Mouse (Mus musculus) embryo, embryonic 10.5 days (tissue): ENCODE results near the gene Phlpp1.

Experiments used
- DNase-seq: peaks from one replicate; pipeline ENCODE4 v3.0.0-alpha.2; 2015; ENCODE audit warnings: low spot score

Phlpp1 gene

DNA sequence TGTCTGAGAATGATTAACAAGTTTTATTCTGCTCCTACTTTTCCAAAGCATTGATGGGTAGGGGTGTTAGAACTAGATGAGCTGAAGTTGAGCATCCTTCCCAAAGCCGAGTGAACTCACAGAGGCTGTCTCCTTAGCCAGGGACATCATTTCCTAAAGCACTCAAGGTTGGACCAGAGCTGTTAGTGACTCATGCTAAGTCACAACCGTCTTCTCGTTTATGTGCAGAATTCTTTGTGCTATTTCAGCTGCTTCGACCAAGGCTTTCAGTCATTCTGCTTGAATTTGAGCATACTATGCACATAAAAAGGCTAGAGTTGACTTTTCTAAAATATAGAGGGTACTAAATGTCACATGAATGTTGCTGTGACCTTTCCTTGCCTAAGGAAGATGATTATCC, 142.9 kb downstream of the Phlpp1 start:
- DNase-seq: no peak

GRCm38 (mm10) chr1:106316641-106317304, 145.2 kb downstream of the Phlpp1 start:
- DNase-seq: no peak

DNA sequence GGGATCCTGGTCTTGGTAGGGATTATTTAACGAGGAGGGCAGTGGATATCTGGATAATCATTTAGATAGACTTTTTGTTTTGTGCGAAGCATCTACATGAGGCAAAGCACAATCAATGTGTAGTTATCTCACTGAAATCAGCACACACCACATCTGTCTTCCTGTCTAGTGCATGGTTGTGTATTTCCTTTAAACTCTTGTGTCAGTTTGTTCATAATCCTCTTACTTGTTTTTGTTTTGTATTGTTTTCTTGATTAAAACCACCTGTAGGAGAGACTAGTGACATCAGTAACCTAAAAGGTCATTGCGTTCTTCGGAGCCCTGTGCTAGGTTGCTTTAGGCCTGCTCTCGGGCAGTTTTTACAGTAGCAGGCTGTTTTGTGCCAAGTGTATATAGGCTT, 146.8 kb downstream of the Phlpp1 start:
- DNase-seq: no peak

DNA sequence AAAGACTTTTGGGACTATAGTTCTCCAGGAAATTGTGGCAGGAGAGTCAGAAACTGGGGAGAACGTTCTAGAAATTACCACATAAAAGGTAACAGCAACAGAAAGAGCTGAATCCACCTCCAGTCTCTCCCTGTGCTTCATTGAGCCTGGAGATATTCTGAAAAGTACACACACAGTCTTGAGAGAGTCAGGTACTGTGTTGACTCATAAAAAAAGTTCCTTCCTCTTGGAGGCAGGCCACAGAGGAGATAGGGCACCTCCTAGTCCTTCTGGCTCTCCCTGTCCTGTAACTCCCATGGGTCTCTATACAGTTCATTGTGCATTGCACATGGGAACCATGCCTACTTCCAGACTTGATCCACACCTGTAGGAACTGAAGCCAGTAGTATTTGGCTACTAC, 149.0 kb downstream of the Phlpp1 start:
- no peak for DNase-seq

GRCm38 (mm10) chr1:106321432-106322126, 150.0 kb downstream of the Phlpp1 start:
- no peak for DNase-seq

- DNase-seq: no peak
Observed at GRCm38 (mm10) chr1:106326691-106327090, 155.1 kb downstream of the Phlpp1 start.

- no peak for DNase-seq
Observed at GRCm38 (mm10) chr1:106342100-106342499, 170.5 kb downstream of the Phlpp1 start.

DNA sequence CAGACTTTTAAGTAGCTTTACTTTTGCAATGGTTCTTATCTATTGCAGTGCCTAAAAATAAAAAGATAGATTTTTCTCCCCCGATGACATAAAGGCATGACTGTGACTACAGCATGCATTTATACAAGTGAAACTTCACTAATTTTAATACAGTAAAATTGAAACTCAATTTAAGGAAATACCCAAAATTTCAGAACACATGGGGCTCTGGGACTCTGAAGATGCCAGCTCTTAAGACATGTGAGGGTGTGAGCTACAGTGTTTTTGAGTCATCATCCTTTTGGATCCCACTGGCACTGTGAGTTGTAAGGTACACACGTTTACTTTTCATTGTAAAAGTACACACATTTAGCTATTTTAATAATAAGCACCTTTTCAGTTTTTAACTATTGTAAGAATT, 173.7 kb downstream of the Phlpp1 start:
- DNase-seq: no peak

GRCm38 (mm10) chr1:106346776-106347175, 175.2 kb downstream of the Phlpp1 start:
- DNase-seq: no peak

DNA sequence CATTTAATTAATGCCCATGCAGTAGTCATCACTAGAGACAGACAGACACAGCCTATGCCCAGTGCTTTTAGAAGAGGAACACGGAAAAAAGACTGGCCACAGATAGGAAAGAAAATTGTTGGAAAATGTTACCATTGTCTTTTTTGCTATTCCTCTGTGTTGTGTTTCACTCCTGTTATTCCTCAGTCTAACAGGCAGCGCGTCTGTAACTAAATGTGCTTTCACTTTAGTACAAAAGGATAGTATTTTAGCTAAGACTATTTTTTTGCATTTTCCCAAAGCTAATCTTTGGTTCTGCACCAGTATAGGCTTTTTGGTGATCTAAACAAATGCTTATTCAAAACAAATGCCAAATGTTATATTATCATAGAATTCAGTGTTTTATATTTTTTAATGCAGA, 177.6 kb downstream of the Phlpp1 start:
- no peak for DNase-seq

DNA sequence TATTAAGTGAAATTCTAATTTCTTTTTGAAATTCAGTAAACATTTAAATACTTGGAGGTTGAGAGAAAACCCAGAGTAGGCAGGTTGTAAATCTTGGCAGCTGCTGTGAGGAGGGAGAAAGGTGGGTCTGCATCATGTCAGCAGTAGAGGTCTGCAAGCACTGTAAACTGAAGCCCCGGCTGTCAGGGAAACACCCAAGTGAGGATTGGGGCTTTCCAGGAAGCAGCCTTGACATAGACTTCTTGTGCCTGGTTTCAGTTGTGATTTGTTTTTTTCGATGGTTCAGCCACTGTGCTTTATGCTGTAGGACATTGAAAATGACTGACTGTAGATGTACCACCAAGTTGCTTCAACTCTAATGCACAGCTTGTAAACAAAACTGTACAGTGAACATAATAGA, 180.0 kb downstream of the Phlpp1 start:
- peak; percentile 6 for DNase-seq

DNA sequence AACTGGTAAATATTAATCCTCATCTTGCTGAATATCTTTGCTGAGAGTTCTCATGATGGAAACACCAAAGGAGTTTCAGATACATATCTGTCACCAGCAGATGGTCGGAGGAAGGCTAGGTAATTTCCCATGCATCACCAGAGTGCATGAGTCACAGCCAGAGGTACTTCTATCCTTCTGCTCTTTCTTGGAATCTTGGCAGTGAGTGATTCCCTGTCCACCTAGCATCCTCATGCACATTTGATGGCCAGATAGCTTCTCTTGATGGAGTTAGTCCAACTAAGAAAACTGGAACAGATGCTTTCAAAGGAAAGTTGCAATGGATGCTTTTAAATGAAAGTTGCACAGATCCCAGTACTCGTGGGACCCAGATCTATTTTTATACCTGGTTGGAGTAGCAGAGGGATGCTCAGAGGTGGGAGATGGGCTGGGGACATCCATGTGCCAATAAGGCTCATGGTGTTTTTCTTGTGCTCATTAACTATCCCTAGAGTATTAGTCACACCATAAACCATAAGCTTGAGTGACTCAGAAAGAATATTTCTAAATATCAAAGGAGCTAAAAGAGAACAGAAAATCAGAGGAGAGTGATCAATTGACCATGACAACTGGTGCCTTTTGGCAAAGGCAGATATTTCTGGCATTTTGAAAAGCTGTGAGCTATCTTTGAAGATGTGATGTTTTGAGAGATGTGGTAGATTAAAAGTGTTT, 181.4 kb downstream of the Phlpp1 start:
- DNase-seq: no peak

GRCm38 (mm10) chr1:106353993-106354392, 182.4 kb downstream of the Phlpp1 start:
- no peak for DNase-seq

DNA sequence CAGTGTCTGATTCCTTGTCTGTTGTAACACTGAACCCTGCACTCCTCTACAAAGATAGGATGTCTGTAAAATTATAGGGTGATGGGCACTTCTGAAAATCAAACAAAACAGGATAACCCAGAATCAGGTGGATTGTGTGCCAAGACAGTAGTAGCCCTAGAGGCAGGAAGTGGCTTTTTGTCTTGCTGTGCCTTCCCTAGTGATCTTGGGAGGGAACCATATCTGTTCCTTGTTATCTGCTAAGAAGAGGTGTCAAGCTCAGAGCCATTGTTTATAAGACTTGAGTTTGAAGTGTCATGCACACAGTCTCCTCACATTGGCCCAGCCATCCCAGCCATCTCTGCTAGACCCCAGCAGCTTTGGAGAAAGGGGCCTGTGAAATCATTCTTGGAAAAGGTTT, 187.9 kb downstream of the Phlpp1 start:
- DNase-seq: no peak

- DNase-seq: no peak
Observed at GRCm38 (mm10) chr1:106362841-106363604, 191.5 kb downstream of the Phlpp1 start.

DNA sequence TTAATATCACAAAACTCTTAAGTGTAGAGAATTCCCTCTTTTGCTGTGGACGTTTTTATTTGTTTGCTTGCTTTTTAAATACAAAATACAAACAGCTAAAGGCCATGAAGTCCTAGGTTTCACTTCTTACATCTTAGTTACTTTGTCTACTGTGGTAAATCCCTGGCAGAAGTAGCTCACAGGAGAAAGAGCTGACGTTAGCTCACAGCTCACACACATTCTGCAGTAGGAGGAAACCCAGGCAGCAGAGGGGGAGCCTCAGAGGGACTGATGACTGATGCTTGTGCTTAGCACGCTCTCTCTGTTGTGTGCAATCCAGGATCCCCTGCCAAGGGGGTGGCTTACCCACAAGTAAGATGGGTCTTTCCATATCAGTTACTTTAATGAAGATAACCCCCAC, 197.8 kb downstream of the Phlpp1 start:
- no peak for DNase-seq

GRCm38 (mm10) chr1:106372446-106372845, 200.9 kb downstream of the Phlpp1 start:
- DNase-seq: no peak

DNA sequence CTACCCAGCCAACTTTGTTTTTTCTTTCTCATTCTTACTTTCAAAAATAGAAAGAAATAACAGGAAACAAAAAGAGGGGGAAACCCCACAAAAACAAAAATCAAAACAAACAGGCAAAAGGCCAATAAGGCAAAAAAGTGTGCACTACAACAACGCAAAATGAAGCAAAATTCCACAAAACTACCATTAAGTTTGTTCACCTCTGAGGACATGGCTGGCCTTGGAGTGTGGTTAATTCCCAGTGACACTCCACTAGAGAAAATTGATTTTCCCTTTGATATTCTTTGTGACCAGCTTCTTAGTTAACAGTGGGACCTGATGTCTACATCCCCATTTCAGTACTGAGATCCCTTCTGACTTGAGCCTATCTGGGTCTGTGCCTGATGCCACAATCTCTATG, 202.1 kb downstream of the Phlpp1 start:
- DNase-seq: no peak

GRCm38 (mm10) chr1:106374274-106374673, 202.7 kb downstream of the Phlpp1 start:
- DNase-seq: no peak

- DNase-seq: no peak
Observed at GRCm38 (mm10) chr1:106374971-106375370, 203.4 kb downstream of the Phlpp1 start.

DNA sequence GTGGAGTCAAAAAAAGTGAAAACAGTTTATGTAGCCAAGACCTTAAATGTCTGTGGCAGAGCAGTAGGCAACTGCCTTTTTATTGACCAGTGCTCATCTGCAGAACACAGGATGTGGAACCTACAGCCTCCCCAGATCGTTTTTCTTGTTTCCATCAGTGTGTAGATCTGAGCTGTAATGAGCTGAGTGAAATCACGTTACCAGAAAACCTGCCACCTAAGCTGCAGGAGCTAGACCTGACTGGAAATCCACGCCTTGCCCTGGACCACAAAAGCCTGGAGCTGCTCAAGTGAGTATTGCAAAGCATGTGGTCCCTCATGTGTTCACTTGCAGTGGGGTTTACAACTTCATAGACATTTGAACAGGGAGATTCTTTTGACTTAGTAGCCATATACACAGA, 204.5 kb downstream of the Phlpp1 start:
- no peak for DNase-seq

- peak; percentile 6 for DNase-seq
Observed at GRCm38 (mm10) chr1:106380465-106380864, 208.9 kb downstream of the Phlpp1 start.

DNA sequence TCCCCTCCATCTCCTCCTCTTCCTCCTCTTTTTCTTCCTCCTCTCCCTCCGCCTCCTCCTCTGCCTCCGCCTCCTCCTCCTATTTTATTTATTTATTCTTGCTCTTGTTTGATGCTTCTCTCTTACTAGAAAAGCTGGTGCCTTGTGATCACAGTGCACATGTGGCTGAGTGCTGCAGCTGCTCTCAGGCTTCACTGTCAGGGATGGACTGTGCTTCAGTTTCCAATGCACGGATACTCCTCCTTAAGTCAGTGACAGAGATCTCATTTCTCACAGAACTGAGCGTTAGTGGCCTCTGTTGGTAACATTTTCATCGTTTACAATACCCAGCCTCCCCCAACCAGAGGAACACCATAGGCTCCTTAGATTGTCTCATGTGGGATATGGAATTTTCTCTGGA, 215.0 kb downstream of the Phlpp1 start:
- no peak for DNase-seq
